Mouse (Mus musculus) left cerebral cortex, postnatal 10 days (tissue): ENCODE data around the gene Rasa3. TPM values are rescaled to one million over a fixed set of nuclear protein-coding genes. Genes with fewer than 3 reads are reported as not detected.
A peak's percentile ranks its signal among the peaks of the same experiment; 100 is the strongest.

ENCODE experiments used
- DNase-seq, 2 experiments: peaks; one replicate each; pipeline ENCODE4 v3.0.0; 2021 to 2022; ENCODE audit warnings: low spot score in 2 of 2, mixed read lengths in 1 of 2; ENCODE audit errors: extremely low spot score in 1 of 2
- intact Hi-C: fragments of 180-260 bp; cut with DNase I; formaldehyde crosslinking; loops from one replicate; pipeline ENCODE4 v1.15.1; 2025
- total RNA-seq, 2 experiments: library from RNA; stranded (reverse); gene quantifications; 2 replicates each; pipeline ENCODE4 v1.2.3; 2021

Rasa3 gene
- 10 to 100 TPM; 55.6 to 56.9 TPM for total RNA-seq

DNA sequence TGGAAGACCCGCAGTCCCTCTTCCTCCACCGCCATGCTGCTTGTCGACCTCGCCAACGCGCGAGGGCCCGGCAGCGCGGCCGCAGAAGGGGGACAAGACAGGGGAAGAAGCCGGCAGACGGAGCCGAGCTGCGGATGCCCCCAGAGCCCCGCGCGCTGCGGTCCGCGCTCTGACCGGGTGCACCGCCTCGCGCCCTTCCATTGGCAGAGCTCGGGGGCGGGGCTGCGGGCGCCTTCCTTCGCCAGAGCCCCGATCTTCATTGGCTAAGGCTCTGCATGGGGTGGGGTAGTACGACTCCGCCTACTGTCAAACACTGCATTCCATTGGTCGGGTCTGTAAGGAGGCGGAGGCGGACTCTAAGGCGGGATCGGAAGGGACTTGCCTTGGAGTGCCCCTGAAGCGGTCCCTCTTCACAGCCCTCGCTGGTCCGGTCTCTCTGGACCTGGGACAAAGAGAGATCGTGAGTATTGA is at the start of gene Rasa3:
TSS of gene Rasa3 (minus strand) at position 191 of the 471 bp plus-strand sequence.
- intact Hi-C loops = loop anchor here (5.0 kb wide), 2 partner anchors 75 to 125 kb away; no protein-coding TSS in a partner anchor
- peak; percentile 94 to 98 for DNase-seq

DNA sequence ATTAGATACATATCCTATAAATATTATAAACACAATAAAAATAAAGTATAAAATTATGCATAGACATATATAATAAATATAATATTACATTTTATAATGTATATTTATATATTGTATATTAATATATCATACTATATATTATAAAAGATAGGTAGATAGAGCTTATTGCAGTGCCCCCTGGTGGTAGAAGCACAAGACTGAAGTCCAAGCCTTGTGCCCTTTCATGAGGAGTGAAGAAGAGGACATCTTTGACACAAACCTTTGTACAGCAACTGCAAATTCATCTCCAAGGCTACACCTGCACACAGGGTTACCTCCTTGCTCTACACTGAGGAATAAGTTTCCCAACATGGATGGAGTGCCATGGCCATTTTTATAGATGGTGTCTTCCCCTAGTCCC is 48.3 kb upstream of the Rasa3 start:
- peak in 1 of 2 experiments; percentile 35 for DNase-seq
- intact Hi-C loops = no loop called here

DNA sequence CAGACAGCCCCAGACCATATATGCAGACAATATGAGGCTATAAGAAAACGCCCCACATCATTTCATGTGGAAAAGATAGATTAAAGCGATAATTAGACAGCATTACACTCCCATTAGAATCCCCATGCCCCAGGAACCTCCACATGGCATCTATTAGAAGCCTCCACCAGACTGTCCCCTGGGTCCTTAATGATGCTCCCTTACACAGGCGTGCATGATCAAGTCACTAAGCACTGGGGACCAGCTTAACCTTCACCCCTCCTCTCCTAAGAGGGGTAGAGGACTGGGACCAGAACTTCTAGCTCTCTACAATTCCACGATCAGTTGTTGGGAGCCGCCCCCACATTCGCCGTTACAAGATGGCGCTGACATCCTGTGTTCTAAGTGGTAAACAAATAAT is 41.6 kb upstream of the Rasa3 start:
- intact Hi-C loops = no loop called here
- no peak for DNase-seq

DNA sequence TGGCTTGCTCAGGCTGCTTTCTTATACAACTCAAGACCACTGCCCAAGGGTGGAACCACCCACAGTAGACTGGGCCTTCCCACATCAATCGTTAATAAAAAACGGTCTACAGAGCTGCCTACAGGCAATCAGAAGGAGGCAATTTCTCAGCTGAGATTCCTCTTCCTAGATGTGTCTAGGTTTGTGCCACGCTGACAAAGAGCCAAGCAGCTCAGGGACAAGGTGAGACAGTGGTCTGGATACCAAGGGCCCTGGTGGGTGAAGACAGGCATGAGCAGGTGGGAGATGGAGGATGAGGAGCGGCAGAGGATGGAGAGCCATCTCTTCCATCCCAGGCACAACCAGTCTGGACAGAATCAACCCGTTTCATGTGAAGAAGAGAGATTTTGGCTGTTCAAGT is 31.1 kb upstream of the Rasa3 start:
- intact Hi-C loops = no loop called here
- no peak for DNase-seq

DNA sequence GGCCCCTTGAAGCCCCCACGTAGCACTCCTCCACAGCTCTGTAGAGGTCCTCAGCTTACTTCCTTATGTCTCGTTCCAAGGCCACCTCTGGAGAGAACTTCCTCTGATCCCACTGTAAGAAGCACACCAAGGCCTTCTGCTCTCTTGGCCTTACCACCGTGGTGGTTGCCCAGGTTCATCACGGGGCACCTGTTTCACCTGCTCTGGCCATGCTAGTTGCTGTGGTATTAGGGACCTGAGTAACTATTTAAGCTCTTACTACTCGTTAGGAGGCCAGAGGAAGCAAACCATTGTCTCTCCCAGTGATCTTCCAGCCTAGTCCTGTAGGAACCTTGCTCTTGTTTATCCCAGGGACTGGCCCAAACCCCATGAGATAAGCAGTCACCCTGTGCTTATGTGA is 29.5 kb upstream of the Rasa3 start:
- intact Hi-C loops = no loop called here
- DNase-seq = no peak

DNA sequence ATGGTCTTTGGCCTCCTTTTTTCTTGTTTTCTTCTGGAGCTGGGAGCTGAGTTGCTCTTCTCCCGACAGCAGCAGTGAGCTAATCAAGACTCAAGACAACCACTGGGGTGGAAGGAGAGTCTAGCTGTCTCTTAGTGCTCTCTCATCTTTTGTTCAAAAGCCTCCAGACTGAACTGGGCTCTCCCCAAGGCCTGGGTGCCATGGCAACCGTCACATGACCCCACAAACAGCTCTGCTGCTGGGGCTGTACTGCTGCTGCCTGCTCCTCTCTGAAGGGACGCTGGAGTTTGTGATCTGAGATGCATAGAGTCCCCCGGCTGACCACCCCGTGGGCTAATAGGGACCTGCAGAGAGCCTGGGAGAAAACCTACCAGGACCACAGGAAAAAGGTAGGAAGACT is 28.3 kb upstream of the Rasa3 start, which contains the start of gene Cfap97d2:
TSS of gene Cfap97d2 (plus strand) at position 222 of the 400 bp plus-strand sequence.
- peak; percentile 69 to 82 for DNase-seq
- intact Hi-C loops = no loop called here

DNA sequence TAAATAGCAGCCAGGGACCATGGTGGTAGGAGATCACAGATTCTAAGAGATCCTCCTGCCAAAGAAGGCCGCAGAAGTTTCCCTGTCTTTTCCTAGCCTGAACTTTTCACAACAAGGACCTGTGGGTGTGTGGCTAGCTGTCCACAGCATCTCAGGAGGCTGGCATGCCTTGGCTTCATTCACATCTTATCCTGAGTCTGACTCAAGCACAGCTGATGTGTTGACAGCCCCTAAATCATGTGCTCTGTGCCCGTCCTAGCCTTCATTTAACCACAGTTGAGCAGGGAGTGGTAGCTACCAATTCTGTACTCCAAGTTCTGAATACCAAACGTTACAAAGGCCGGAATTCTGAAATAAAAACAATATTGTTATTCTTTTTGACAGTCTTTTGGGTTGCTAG is 26.9 kb upstream of the Rasa3 start:
- DNase-seq = no peak
- intact Hi-C loops = no loop called here

DNA sequence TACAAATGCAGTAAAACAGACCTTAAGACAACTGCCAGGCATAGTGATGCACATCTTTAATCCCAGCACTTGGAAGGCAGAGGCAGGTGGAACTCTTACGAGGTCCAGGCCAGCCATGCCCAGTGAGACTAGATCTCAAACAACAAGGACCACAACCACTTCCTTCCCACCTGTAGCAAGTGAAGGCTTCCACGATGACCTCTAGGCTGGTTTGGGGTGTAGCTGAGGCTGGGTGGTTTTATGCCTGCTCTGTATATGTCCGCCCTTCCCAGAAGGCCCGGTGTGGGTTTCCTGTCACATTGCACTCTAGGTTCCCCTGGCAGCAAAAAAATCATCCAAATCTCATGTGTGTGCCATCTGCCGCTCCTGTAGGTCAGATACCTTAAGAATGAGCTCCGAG is 26.4 kb upstream of the Rasa3 start:
- intact Hi-C loops = no loop called here
- no peak for DNase-seq

DNA sequence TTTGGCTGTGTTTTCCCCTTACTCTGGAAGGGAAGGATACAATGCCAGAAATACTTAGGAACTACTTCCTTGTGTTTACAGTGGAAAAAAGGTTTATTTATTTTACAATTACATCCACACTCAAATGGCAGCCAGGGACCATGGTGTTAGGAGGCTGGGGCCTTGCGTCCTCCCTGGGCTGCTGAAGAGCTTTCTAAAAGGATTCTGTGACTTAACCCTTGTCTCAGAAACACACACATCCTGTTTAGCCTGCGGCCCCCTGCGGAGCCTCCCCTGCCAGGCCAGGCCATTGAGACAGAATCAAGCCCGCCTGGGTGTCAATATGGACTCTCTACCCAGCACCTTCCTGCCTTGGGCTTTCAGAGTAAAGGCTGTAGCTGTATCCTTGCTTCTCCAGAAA is 25.4 kb upstream of the Rasa3 start:
- peak in 1 of 2 experiments; percentile 67 for DNase-seq
- intact Hi-C loops = no loop called here

DNA sequence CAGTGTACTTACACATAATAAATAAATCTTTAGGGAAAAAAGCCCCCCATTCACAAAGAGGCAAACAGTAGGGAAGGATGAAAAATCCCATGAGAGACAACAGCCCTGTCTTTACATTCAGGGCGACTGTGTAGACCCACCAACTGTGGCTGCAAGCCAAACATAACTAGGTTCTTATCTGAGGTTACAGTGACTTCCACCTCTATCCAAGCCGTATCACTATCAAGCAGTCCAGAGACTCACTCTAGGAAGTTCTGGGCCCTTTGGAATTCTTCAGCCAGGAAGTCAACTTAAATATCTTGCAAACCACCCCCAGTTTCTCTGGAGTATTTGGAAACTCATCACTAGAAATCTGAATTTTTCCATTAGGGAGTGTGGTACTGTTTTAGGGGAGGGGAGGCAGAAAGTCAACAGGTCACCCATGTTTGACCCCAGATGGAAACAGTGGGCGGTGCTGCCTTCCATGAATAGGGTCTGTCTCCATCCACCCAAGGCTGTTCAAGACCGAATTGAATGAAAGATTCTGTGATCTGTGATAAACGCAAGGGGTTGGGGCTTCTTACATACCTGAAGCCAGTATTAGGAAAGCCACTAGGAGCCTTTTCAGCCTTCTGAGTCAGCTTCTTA is 22.0 kb upstream of the Rasa3 start:
- peak in 1 of 2 experiments; percentile 8 for DNase-seq
- intact Hi-C loops = no loop called here

DNA sequence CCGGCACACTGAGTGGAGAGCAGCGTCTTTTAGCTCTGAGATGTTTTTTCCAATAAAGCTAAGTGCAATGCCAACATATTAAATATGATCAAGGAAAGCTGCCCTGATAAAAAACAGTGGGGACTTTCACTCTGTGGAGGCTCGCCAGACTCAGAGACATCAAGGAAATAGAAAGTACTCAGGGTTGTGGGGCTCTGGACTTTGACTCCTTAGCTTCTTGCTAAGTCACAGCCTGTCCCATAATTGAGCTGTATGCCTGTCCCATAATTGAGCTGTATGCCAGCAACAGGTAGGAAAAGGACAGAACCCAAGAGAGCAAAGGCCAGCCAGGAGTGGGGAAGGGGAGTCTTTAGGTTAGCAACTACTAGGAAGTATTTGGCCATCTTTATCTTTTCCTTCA is 20.9 kb upstream of the Rasa3 start:
- intact Hi-C loops = no loop called here
- no peak for DNase-seq

DNA sequence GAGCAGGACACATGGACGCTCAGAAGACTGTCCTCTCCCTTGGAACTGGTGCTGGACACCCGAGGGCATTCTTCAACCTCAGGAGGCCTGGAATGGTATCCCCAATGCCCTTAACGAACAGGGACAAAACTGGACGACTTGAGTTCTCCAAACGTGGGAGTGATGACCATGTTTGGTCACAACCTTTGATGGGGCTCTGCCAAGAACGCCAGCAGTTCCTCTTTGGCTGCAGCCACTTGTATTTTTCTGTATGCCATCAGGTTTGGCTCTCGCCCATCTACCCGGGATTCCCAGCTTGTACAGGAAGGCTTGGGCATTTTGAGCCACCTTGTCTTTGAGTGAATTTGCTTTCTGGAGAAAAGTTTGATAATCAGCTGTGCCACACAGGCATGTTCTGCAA is 20.3 kb upstream of the Rasa3 start:
- intact Hi-C loops = no loop called here
- DNase-seq = no peak

DNA sequence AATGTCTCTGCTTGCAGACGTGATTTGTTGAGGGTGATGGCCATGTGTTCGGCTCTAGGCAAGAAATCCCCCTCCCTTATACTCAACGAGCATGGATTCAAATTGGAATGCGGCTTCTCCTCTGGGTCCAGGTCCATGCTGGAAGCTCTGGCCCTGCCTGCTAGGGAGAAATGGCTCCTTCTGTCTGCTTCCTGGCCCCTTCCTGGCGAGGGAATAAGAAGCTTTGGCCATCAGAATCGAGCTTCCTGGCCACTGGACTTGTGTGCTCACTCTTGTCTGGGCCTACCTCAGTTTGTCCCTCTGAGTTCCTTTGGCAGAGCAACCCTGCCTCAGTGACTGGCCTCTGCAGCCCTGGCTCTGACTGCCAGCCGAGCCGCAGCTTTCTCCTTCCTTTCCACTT is 19.8 kb upstream of the Rasa3 start:
- no peak for DNase-seq
- intact Hi-C loops = no loop called here

DNA sequence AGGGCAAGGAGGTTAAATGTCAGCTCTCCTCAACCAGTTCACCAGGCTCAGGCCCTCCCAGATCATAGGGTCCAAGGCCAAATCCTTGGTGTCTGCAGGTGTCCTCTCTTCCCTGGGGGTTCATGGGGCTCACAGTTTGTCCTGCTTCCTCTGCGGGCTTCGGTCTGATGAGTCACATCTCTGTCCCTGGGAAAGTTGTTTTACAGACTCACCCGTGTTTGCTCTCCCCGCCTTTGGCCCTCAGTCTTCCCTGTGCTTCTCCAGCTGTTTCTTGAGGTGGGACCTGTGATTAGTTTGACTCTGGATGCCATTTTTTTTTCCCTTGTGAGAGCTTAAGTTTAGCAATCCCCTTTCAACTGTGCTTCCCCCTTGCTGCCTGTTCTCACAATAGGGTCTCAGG is 18.8 kb upstream of the Rasa3 start:
- DNase-seq = no peak
- intact Hi-C loops = no loop called here

DNA sequence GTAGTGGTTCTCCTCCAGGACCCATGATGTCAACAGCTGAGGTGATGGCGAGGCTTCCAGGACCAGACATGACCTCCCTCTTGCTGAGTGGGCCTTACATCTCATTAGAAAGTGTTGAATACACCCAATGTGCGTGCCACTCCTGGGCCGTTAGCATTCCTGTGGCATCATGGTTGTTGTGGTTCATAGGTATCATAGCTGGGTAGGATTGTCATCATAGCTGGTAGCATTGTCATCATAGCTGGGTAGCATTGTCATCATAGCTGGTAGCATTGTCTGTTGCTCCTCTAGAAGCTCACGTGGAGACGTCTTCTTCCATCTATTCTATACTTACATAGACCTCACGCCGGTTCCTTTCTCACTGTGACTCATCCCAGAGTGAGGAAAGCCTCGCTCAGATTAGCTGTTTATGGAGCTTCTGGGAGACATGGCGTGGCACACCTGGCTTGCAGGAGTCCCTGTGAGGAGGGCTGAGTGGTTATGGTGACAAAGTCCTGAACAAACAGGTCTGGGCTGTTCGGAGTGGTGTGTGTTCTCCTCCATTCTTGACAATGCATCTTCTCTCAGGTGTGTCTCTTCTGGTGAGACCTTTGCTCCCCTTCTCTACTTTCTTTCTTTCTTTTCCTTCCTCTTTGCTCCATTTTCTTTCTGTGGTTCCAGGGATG is 17.9 kb upstream of the Rasa3 start:
- intact Hi-C loops = no loop called here
- no peak for DNase-seq

DNA sequence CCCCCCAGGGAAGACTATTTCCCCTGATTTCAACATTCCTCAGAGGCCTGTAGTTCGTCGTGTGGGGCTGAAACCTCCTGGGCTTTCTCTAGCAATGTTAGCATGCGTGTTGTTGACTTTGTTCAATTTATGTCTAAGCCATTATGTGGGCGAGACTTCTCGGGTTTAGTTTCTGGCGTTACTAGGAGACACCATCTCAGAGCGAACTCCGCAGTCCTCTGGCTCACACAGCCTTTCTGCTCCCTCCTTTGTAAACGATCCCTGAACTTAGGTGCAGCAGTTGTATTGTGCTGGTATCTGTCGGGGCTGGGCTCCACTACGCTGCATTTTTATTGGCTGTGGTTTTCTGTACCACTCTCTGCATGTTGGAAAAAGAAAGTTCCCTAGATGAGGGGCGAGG is 17.3 kb upstream of the Rasa3 start:
- intact Hi-C loops = no loop called here
- no peak for DNase-seq

DNA sequence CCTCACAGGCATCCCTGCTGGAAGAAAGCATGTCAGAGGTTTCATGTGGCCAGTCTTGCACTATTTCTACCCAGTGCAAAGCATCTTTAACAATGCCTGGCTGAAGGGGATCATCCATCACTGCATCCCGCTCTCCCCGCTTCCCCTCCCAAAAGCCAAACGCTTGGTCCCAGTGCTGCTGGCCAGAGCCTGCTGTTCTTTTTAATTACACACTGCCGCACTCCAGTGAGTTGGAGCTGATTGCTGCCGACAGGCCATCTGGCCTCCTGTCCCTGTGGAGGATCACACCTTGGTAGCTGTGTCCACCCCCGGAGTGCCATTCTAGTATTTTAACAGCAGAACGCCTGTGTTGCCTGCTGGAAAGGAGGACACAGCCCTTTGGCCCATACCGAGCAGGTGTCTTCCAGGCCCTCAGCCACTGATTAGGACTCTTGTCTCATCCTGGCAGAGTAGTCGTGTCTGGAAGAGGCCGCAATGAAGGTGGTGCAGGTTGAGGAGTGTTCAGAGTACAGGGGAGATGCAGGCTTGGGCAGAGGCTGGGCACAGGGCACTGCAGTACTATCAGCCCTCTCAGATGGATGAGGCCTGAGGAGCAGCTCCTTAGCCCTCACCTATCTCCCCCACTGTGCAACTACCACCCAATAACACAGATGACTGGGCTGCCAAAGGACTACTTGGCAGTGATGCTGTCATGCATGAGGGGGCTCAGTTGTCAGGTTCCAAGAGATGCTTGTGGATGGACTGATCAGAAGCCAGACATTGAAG is 15.1 kb upstream of the Rasa3 start:
- intact Hi-C loops = no loop called here
- no peak for DNase-seq

DNA sequence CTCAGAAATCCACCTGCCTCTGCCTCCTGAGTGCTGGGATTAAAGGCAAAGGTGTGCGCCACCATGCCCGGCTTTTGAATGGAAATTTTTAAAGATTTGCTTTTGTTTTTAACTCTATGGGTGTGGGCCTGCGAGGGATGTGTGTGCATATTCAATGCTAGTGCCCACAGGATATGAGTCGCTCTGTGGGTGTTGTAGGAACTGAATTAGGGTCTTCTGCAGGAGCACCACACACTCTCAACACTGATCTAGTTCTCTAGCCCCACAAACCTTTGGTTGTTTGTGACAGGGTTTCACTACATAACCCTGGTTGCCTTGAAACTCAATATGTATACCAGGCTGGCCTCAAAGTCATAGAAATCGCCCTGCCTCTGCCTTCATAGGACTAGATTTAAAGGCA is 11.9 kb upstream of the Rasa3 start:
- intact Hi-C loops = no loop called here
- DNase-seq = no peak

DNA sequence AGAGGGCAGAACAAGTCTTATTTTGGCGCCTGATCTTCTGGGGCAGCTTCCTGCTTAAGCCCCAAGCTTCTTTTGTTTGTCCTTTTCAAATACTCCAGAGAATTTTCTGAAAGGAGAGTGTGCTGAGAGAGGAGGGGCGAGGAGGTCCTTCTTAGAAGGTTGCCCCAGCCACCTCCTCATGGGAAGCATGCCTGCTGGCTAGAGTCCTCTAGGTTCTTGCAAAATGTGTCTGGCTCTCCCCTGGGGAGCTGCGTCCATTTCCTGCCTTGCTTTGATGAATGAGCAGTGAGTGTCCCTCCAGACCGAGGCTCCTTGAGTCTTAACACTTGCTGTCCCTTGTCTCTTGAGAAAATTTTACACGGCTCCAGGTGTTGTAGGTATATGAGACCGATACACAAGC is 11.1 kb upstream of the Rasa3 start:
- intact Hi-C loops = no loop called here
- peak in 1 of 2 experiments; percentile 64 for DNase-seq

DNA sequence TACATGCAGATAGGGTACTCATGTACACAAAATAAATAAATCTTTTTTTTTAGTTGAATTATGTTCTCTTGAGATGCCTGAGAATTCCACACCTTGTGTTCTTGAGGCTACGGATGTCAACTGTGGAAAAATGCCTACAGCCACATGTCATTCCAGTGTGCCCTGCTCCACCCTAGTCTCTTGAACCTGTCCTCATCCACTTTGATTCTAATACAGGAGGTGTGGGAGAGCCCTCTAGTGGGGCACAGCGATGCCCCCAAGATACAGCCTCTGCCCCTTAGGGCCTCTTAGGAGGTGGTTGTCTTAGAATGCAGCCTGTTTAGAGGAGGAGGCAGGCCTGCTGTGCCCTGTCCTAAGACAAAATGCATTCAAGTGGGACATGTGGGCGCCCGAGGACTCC is 10.5 kb upstream of the Rasa3 start:
- DNase-seq = no peak
- intact Hi-C loops = no loop called here
